Mouse (Mus musculus) CH12.LX (cell line): ENCODE measurements around the gene Ado. TPM values are rescaled to one million over a fixed set of nuclear protein-coding genes. Genes with fewer than 3 reads are reported as not detected.
A peak's percentile ranks its signal among the peaks of the same experiment; 100 is the strongest.

Experiments used
- DNase-seq: peaks from one replicate; pipeline ENCODE4 v3.0.0-alpha.2; 2013; ENCODE audit errors: extremely low read depth
- H3K27ac ChIP-seq: 2 replicates; pipeline ENCODE4 v1.5.1; 2012; ENCODE audit warnings: low read depth, mild to moderate bottlenecking, control low read depth, moderate library complexity; ENCODE audit not compliant: insufficient read depth
- H3K27me3 ChIP-seq: replicated peaks from 2 replicates; pipeline ENCODE3; 2012; ENCODE audit warnings: inconsistent platforms
- H3K36me3 ChIP-seq, 2 experiments: replicated peaks in 1 of 2; 2 replicates each; pipeline versions ENCODE3 to v1.6.1; 2012; ENCODE audit warnings: inconsistent platforms in 1 of 2, low read length in 1 of 2, mild to moderate bottlenecking in 1 of 2, mixed read lengths in 1 of 2, moderate library complexity in 1 of 2; ENCODE audit not compliant: control insufficient read depth in 1 of 2, insufficient read depth in 1 of 2
- H3K4me1 ChIP-seq, 2 experiments: 2 replicates each; pipeline ENCODE4 v1.6.1; 2012; ENCODE audit warnings: inconsistent platforms in 1 of 2, moderate library complexity in 1 of 2; ENCODE audit not compliant: insufficient read depth in 2 of 2, control insufficient read depth in 1 of 2
- H3K4me2 ChIP-seq: 2 replicates; pipeline ENCODE4 v1.6.1; 2012; ENCODE audit warnings: low read depth, mild to moderate bottlenecking, control low read depth; ENCODE audit not compliant: poor library complexity, insufficient read depth, severe bottlenecking
- H3K4me3 ChIP-seq, 3 experiments: fragments of 150-350 bp in 1 of 3; sonication (generic) in 1 of 3; replicated peaks in 1 of 3; 2 replicates each; pipeline versions ENCODE3 to v1.5.1; 2011 to 2012; ENCODE audit warnings: low read depth in 2 of 3, low read length in 2 of 3, mild to moderate bottlenecking in 2 of 3, moderate library complexity in 2 of 3, control low read depth in 1 of 3, improper control_type of control experiment in 1 of 3, inconsistent platforms in 1 of 3, mixed read lengths in 1 of 3; ENCODE audit not compliant: poor library complexity in 1 of 3
- H3K79me2 ChIP-seq: replicated peaks from 2 replicates; pipeline ENCODE4 v1.6.1; 2012; ENCODE audit warnings: mild to moderate bottlenecking, moderate library complexity; ENCODE audit not compliant: control insufficient read depth, poor library complexity, insufficient read depth, severe bottlenecking; ENCODE audit errors: extremely low read depth
- H3K9ac ChIP-seq: 2 replicates; pipeline ENCODE4 v1.6.1; 2012; ENCODE audit warnings: low read depth, mild to moderate bottlenecking, control low read depth, moderate library complexity; ENCODE audit not compliant: insufficient read depth
- H3K9me3 ChIP-seq: replicated peaks from 2 replicates; pipeline ENCODE3; 2012; ENCODE audit warnings: low read length, inconsistent platforms, mixed read lengths
- BHLHE40 ChIP-seq: IDR thresholded peaks from 2 replicates; pipeline ENCODE4 v1.6.1; 2011; ENCODE audit warnings: mild to moderate bottlenecking, low read depth, low read length, improper control_type of control experiment
- E2F4 ChIP-seq: IDR thresholded peaks from 2 replicates; pipeline ENCODE4 v1.6.1; 2011; ENCODE audit warnings: low read depth, low read length, improper control_type of control experiment; ENCODE audit not compliant: insufficient replicate concordance
- EP300 ChIP-seq: IDR thresholded peaks from 2 replicates; pipeline ENCODE4 v1.6.1; 2011; ENCODE audit warnings: low read length, improper control_type of control experiment
- ETS1 ChIP-seq: conservative IDR thresholded peaks from 2 replicates; pipeline ENCODE4 v1.6.1; 2012; ENCODE audit warnings: low read depth, mild to moderate bottlenecking, inconsistent platforms, low read length, improper control_type of control experiment, moderate library complexity
- GABPA ChIP-seq: IDR thresholded peaks from 2 replicates; pipeline ENCODE4 v1.6.1; 2012; ENCODE audit warnings: low read depth, low read length, improper control_type of control experiment, inconsistent platforms; ENCODE audit not compliant: insufficient replicate concordance
- IRF4 ChIP-seq: IDR thresholded peaks from 2 replicates; pipeline ENCODE4 v1.6.1; 2014; ENCODE audit warnings: low read depth, mild to moderate bottlenecking, inconsistent platforms, low read length, improper control_type of control experiment
- MAFK ChIP-seq: IDR thresholded peaks from 2 replicates; pipeline ENCODE4 v1.6.1; 2011; ENCODE audit warnings: low read length, improper control_type of control experiment; ENCODE audit not compliant: insufficient replicate concordance
- MEF2A ChIP-seq: IDR thresholded peaks from 2 replicates; pipeline ENCODE4 v1.6.1; 2014; ENCODE audit warnings: low read depth, mild to moderate bottlenecking, inconsistent platforms, low read length, improper control_type of control experiment, borderline replicate concordance
- MXI1 ChIP-seq: IDR thresholded peaks from 2 replicates; pipeline ENCODE4 v1.6.1; 2011; ENCODE audit warnings: mild to moderate bottlenecking, low read depth, low read length, improper control_type of control experiment
- MYC ChIP-seq: IDR thresholded peaks from 2 replicates; pipeline ENCODE4 v1.6.1; 2011; ENCODE audit warnings: low read depth, mild to moderate bottlenecking, improper control_type of control experiment, low read length
- NRF1 ChIP-seq: IDR thresholded peaks from 2 replicates; pipeline ENCODE4 v1.6.1; 2014; ENCODE audit warnings: low read depth, mild to moderate bottlenecking, inconsistent platforms, low read length, improper control_type of control experiment, moderate library complexity
- PAX5 ChIP-seq: IDR thresholded peaks from 2 replicates; pipeline ENCODE4 v1.6.1; 2012; ENCODE audit warnings: low read length, inconsistent platforms, mixed read lengths
- POLR2A ChIP-seq: IDR thresholded peaks from 2 replicates; pipeline ENCODE4 v1.6.1; 2011; ENCODE audit warnings: low read depth, mild to moderate bottlenecking, improper control_type of control experiment, low read length
- RCOR1 ChIP-seq: conservative IDR thresholded peaks from 2 replicates; pipeline ENCODE4 v1.6.1; 2012; ENCODE audit warnings: low read depth, mild to moderate bottlenecking, inconsistent platforms, low read length, improper control_type of control experiment
- SIN3A ChIP-seq: IDR thresholded peaks from 2 replicates; pipeline ENCODE4 v1.6.1; 2012; ENCODE audit warnings: low read length, improper control_type of control experiment, inconsistent platforms
- TCF12 ChIP-seq: IDR thresholded peaks from 2 replicates; pipeline ENCODE4 v1.6.1; 2014; ENCODE audit warnings: low read depth, mild to moderate bottlenecking, inconsistent platforms, low read length, improper control_type of control experiment
- USF1 ChIP-seq: IDR thresholded peaks from 2 replicates; pipeline ENCODE4 v1.6.1; 2014; ENCODE audit warnings: low read depth, mild to moderate bottlenecking, inconsistent platforms, low read length, improper control_type of control experiment
- USF2 ChIP-seq: conservative IDR thresholded peaks from 2 replicates; pipeline ENCODE4 v1.6.1; 2011; ENCODE audit warnings: low read depth, low read length, improper control_type of control experiment
- ZC3H11A ChIP-seq: IDR thresholded peaks from 2 replicates; pipeline ENCODE4 v1.6.1; 2012; ENCODE audit warnings: low read depth, mild to moderate bottlenecking, inconsistent platforms, low read length, improper control_type of control experiment
- ZNF384 ChIP-seq: IDR thresholded peaks from 2 replicates; pipeline ENCODE4 v1.6.1; 2012; ENCODE audit warnings: low read depth, low read length, improper control_type of control experiment, inconsistent platforms
- dilution Hi-C: fragments of 300-500 bp; cut with MboI; formaldehyde crosslinking; loops from 2 replicates; pipeline ENCODE4 v1.14.3; 2020; ENCODE audit warnings: low sequenced_read_pairs; ENCODE audit not compliant: extremely low pct_unique_long_range_greater_than_20kb, extremely low pct_ligation_motif_present
- in situ Hi-C: fragments of 300-500 bp; cut with MboI; formaldehyde crosslinking; loops from 3 replicates; pipeline ENCODE4 v1.14.3; 2019; ENCODE audit warnings: low sequenced_read_pairs, low pct_ligation_motif_present, low pct_unique_long_range_greater_than_20kb, mixed read lengths
- polyA plus RNA-seq: library from polyadenylated mRNA; unstranded; fragments of >175 nt; gene quantifications from 2 replicates; pipeline ENCODE4 v1.2.1, GENCODE M21; 2012; ENCODE audit warnings: low read depth; ENCODE audit not compliant: insufficient read length
- total RNA-seq, 2 experiments: library from RNA; depleted of rRNA; stranded (reverse); fragments of 300-350 nt in 1 of 2; fragments of >200 nt in 1 of 2; gene quantifications; 2 replicates each; pipeline ENCODE4 v1.2.3; 2012 to 2014

Ado gene
- total and polyA plus RNA-seq, 3 experiments: 10.3 to 14.8 (median 12.3) TPM

GRCm38 (mm10) chr10:67529769-67530168, 19.0 kb downstream of the Ado start:
- Histone ChIP-seq H3K4me3 (no peak overlapping the region), H3K79me2 (no peaks in the 10 kb centered on the region), H3K9me3 (no peaks in the 10 kb centered on the region), H3K27me3 (no peaks in the 10 kb centered on the region), H3K4me1 (peaks cover 9 to 20% of the 10 kb centered on the region in 2 experiments), H3K36me3 (no peaks in the 10 kb centered on the region)
- in situ Hi-C loops (loop anchor here (5.0 to 25.0 kb wide), 2 partner anchors 198 to 217 kb away; no protein-coding TSS in a partner anchor), dilution Hi-C loops (no loop called here)
- TF ChIP-seq NRF1 (no peak), ZNF384 (peak; percentile 58; the same call in 1 of the 2 replicates)
- TF ChIP-seq, all 38 proteins: peak for 1
- Histone ChIP-seq H3K4me2 (no peak overlapping the region), H3K27ac (no peak overlapping the region), H3K9ac (no peak overlapping the region)
- DNase-seq: peak; percentile 51

- Histone ChIP-seq H3K27me3 (no peaks in the 10 kb centered on the region), H3K27ac (no peak overlapping the region), H3K4me3 (no peak overlapping the region), H3K4me2 (no peak overlapping the region), H3K36me3 (no peaks in the 10 kb centered on the region), H3K9ac (no peak overlapping the region), H3K9me3 (no peaks in the 10 kb centered on the region), H3K4me1 (peaks cover 9 to 27% of the 10 kb centered on the region in 2 experiments), H3K79me2 (no peaks in the 10 kb centered on the region)
- no peak for DNase-seq
- TF ChIP-seq MEF2A (no peak), RCOR1 (no peak), IRF4 (no peak), TCF12 (no peak), E2F4 (no peak), ETS1 (no peak), NRF1 (no peak), ZC3H11A (no peak), ZNF384 (no peak), MYC (no peak), MAFK (no peak), BHLHE40 (no peak), GABPA (no peak), POLR2A (no peak), MXI1 (no peak), USF2 (no peak), PAX5 (no peak), SIN3A (no peak), USF1 (no peak), EP300 (no peak)
- in situ Hi-C loops (loop anchor here (25.0 kb wide), 1 partner anchor 214 kb away; no protein-coding TSS in a partner anchor), dilution Hi-C loops (no loop called here)
These were observed 22.3 kb downstream of the Ado start for GRCm38 (mm10) chr10:67526435-67526834.
